Mouse (Mus musculus): ENCODE results near the gene Pakap. TPM values are rescaled to one million over a fixed set of nuclear protein-coding genes. Genes with fewer than 3 reads are reported as not detected.

Pakap gene
- polyA plus RNA-seq, 1 experiment from 2014 or later, result 4.7 TPM

DNA sequence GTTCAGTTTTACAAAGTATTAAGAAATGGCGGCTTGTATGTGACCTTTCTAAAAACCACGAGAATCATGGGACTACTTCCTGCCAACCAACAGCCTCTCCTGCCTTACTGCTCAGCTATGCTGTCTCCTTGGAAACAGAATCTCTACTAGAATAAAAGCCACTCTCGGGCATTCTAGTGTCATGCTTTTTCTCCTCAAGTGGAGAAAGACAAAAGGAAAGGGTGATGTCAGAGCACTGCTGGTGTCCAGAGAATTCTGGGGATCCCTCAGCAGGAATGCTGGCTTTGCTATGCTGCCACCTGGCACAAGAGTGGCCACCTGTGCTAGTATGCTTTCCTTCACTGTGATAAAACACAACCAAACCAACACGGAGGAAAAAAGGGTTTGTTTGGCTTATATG lies 92.5 kb downstream of the Pakap start:
- ATAC-seq, result peak; percentile 57; the same call in 1 of the 2 replicates
- H3K27me3 ChIP-seq, result no peaks in the 10 kb centered on the region
- H3K27ac ChIP-seq, result no peak overlapping the region
- H3K4me2 ChIP-seq, result peak overlapping the region; percentile 19; the same call in 1 of the 2 replicates
- no peak overlapping the region for H3K9ac ChIP-seq
- H3K4me1 ChIP-seq, result peaks cover 14% of the 10 kb centered on the region
- WGBS, result 5% methylated on average over 4 of the region's 4 CpGs
- H3K9me3 ChIP-seq (replicated peaks), result no peaks in the 10 kb centered on the region; the same call in 1 of the 2 replicates
- no peaks in the 10 kb centered on the region for H3K36me3 ChIP-seq (ENCODE audit: poor library complexity, severe bottlenecking)
- H3K4me3 ChIP-seq, result no peak overlapping the region

DNA sequence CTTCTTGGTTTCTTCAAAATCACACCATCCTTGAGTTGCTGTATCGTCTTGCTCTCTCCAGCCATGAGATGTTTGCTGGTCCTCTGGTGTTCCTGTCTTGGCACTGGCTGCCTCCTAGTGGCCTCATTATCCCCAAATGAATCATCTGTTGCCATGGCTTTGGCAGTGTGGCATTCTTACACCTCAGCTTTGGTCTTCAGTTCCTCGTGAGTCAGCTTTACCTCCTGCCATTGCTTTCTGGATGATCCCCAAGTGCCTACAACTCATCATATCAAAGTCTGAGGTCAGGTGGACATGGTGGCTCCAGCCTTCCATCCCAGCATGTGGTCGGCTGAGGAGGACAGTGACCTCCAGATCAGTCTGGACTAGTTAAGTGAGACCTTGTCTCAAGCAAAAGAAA lies 98.1 kb downstream of the Pakap start:
- no peaks in the 10 kb centered on the region for H3K27me3 ChIP-seq
- WGBS, result 78% methylated on average over 3 of the region's 3 CpGs

DNA sequence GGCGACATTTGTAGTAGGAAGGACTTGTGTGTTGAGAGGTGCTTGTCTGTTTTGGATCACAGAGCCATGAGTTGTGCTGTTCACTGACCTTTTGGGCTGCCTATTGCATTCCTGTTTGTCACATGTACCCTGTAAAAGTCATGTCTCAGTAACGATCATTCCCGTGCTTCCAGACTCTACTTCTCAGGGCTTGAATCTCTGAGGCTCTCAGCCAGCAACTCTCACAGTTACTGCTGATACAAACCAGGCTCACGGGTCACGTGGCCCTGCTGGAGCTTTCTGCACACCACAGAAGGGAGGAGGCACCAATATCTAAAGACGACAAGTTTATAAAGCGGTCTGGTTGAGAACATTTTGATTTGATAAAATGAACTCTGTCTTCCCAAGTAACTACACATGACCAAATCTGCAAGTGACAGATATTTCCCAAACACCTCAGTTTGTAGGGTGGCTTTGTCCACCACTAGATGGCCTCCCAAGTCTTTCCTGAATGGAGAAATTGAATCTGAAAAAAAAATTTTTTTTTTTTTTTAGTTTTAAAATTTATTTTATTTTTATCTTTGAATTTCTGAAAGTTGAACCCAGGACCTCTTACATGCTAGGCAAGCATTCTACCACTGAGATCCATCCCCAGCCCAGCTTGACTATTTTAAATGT lies 103.0 kb downstream of the Pakap start:
- 73% methylated on average over 7 of the region's 7 CpGs for WGBS
- Histone ChIP-seq H3K4me3 (no peak overlapping the region), H3K4me1 (peaks cover 4% of the 10 kb centered on the region), H3K27me3 (no peaks in the 10 kb centered on the region), H3K36me3 (ENCODE audit: poor library complexity, severe bottlenecking) (no peaks in the 10 kb centered on the region), H3K27ac (no peak overlapping the region), H3K9me3 (replicated peaks) (no peaks in the 10 kb centered on the region), H3K9ac (no peak overlapping the region), H3K4me2 (no peak overlapping the region)
- no peak for ATAC-seq

More for the DNA sequence above, 98.1 kb downstream of the Pakap start:
- Histone ChIP-seq H3K4me2 (no peak overlapping the region), H3K27ac (no peak overlapping the region), H3K9ac (no peak overlapping the region), H3K4me1 (no peaks in the 10 kb centered on the region), H3K36me3 (ENCODE audit: poor library complexity, severe bottlenecking) (no peaks in the 10 kb centered on the region), H3K4me3 (no peak overlapping the region), H3K9me3 (replicated peaks) (no peaks in the 10 kb centered on the region)
- ATAC-seq, result no peak

DNA sequence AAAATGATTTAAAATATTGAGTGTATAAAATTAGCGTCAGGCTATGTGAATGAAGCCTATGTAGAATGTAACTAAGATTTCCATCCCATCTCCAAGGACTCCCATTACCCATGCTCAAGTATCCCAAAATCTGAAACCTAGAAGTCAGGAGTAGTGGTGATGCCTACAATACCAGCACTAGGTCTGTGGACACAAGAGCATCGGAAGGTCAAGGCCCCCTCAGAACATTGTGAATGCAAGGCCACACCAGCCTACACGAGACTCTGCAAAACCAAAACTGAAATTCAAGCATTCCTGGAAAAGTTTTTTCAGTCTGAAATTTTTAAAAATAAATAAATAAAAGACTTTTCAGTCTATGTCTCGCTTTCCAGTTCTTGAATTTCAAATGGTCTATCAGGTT lies 104.6 kb downstream of the Pakap start:
- no peak overlapping the region for H3K4me3 ChIP-seq
- no peak overlapping the region for H3K9ac ChIP-seq
- no peak overlapping the region for H3K27ac ChIP-seq
- 83% methylated on average over 4 of the region's 4 CpGs for WGBS
- H3K36me3 ChIP-seq (ENCODE audit: poor library complexity, severe bottlenecking), result no peaks in the 10 kb centered on the region
- no peaks in the 10 kb centered on the region for H3K27me3 ChIP-seq
- peaks cover 4% of the 10 kb centered on the region for H3K4me1 ChIP-seq
- no peaks in the 10 kb centered on the region for H3K9me3 ChIP-seq (replicated peaks)
- ATAC-seq, result no peak
- no peak overlapping the region for H3K4me2 ChIP-seq

DNA sequence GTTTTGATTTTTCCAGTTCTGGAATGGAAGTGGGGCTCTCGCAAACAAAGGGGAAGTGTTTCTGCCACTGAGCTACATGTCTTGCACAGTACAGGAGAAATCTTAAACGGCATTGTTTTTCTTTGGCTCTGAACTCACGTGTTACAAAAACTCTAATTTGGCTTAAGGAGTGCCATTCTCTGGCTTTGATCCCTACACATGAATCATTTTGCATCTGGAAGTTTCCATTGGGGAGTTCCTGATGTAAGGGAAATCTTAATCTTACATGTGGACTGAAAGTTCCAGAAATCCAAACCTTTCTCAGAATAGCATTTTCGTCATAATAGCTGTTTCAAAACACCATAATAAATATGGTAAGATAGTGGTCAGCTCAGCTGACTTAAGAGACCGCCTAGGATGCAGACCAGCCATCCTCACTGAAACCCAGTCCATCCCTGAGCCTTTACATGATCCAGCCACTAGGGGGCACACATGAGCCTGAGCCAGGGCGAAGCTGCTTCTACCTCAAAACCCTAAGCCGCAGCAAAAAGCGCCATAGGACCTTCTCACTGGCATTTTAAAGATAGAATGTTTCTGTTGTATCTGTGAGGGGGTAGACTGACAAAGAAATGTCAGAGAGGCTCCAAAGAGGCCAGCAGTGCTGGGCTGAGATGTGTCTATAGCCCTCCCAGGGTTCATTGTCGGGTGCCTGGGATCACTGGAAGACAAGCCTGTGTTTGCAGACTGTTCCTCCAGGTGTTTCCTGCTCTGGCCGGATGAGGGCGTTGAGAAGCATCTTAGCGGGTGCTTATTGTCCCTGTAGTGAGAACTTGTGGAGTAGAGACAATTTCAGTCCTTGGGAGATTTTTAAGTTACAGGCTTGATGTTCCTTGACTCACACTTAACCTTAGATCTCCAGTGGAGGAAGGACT lies 105.3 kb downstream of the Pakap start:
- WGBS, result 14% methylated on average over 12 of the region's 12 CpGs
- peaks cover 4% of the 10 kb centered on the region for H3K4me1 ChIP-seq
- H3K9ac ChIP-seq, result peak overlapping the region; percentile 58
- no peak overlapping the region for H3K27ac ChIP-seq
- H3K36me3 ChIP-seq (ENCODE audit: poor library complexity, severe bottlenecking), result no peaks in the 10 kb centered on the region
- no peaks in the 10 kb centered on the region for H3K9me3 ChIP-seq (replicated peaks)
- H3K4me3 ChIP-seq, result peak overlapping the region; percentile 23
- H3K27me3 ChIP-seq, result no peaks in the 10 kb centered on the region
- peak overlapping the region; percentile 57 for H3K4me2 ChIP-seq
- peak; percentile 81 for ATAC-seq

DNA sequence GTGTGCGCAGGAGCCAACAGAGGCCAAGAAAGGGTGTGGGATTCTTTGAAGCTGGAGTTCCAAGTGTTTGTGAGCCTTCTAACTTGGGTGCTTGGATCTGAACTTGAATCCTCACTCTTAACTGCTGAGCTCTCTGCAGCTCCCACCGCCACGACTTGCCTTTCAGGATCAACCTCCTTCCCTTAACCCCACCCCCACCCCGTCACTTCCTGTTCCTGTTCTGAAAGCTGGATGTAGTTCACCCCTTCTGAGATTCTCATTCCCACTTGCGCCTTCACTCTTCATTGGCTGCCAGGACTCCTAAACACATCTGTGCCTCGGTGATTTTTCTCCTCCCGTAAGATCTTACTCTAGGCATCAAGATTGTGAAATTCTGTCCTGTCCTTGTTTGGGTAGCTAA lies 106.4 kb downstream of the Pakap start:
- H3K4me2 ChIP-seq, result no peak overlapping the region
- no peaks in the 10 kb centered on the region for H3K36me3 ChIP-seq (ENCODE audit: poor library complexity, severe bottlenecking)
- H3K9ac ChIP-seq, result no peak overlapping the region
- H3K27ac ChIP-seq, result no peak overlapping the region
- H3K27me3 ChIP-seq, result no peaks in the 10 kb centered on the region
- no peak for ATAC-seq
- 83% methylated on average over 7 of the region's 7 CpGs for WGBS
- peaks cover 4% of the 10 kb centered on the region for H3K4me1 ChIP-seq
- H3K9me3 ChIP-seq (replicated peaks), result no peaks in the 10 kb centered on the region
- H3K4me3 ChIP-seq, result no peak overlapping the region

DNA sequence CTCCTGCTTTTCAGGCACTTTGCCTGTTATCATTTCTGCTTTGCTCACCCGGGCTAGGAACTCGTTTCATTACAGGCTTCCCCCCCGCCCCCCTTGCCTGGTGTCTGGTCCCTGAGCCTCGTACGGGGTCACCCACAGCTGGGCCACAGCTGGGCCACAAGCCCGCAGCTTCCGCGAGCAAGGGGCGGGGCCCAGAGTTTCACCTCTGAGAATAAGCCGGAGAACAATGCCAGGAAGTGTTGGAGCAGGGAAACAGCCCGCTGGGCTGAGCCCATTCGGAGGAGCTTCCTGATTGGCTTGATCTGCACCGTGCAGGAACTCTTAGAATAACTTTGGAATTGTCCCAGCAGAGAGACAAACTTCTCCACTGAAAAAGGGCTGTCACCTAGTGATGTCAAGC lies 107.4 kb downstream of the Pakap start:
- no peak overlapping the region for H3K27ac ChIP-seq
- no peaks in the 10 kb centered on the region for H3K9me3 ChIP-seq (replicated peaks)
- H3K36me3 ChIP-seq (ENCODE audit: poor library complexity, severe bottlenecking), result no peaks in the 10 kb centered on the region
- H3K27me3 ChIP-seq, result no peaks in the 10 kb centered on the region
- H3K4me2 ChIP-seq, result peak overlapping the region; percentile 53
- H3K4me1 ChIP-seq, result peaks cover 4% of the 10 kb centered on the region
- ATAC-seq, result peak; percentile 44; the same call in 1 of the 2 replicates
- no peak overlapping the region for H3K4me3 ChIP-seq
- no peak overlapping the region for H3K9ac ChIP-seq
- WGBS, result 4% methylated on average over 13 of the region's 13 CpGs

DNA sequence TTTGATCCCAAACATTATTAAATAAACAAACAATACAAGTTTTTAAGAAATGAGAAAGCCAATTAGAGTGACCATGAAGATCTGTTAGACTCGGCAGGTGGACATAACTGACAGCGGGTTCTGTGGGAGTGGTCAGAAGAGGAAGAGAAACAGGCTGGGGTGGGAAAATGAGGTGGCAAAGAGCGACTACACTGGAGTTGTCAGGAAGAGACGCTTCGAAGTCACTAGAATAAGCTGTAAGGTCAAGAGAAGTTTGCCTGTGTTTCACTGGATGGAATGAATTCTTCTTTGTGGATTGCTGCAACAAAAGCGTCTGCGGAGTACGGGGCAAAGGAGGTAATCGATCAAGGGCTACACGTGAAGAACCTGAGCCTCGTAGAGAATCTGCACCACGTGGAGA lies 109.9 kb downstream of the Pakap start:
- H3K9me3 ChIP-seq (replicated peaks), result no peaks in the 10 kb centered on the region
- peaks cover 4% of the 10 kb centered on the region for H3K4me1 ChIP-seq
- H3K4me3 ChIP-seq, result no peak overlapping the region
- H3K4me2 ChIP-seq, result no peak overlapping the region
- 82% methylated on average over 12 of the region's 12 CpGs for WGBS
- no peak overlapping the region for H3K27ac ChIP-seq
- no peaks in the 10 kb centered on the region for H3K27me3 ChIP-seq
- no peak overlapping the region for H3K9ac ChIP-seq
- no peaks in the 10 kb centered on the region for H3K36me3 ChIP-seq (ENCODE audit: poor library complexity, severe bottlenecking)
- ATAC-seq, result no peak

DNA sequence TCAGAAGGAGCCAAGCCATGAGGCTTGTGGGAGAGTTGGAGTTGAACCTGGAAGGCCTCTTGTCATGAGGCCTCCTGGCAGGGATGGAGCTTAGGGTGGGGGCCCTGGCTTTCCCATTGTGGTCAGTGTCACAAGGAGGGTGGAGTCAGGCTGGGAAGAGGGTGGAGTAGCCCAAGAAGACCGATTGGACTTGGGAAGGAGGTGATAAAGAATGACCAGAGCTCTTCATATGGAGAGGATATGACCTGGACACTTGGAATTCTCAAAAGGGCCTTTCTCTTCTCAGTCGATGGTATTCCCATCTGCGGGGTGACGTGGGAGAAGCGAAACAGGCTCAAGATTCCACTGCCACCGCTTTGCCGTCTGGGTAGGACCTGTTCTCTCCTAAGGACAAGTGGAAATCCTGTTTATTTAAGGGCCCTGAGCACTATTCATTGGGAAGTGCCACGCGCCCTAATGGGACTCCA lies 111.0 kb downstream of the Pakap start:
- Histone ChIP-seq H3K9me3 (replicated peaks) (no peaks in the 10 kb centered on the region), H3K27ac (no peak overlapping the region), H3K36me3 (ENCODE audit: poor library complexity, severe bottlenecking) (no peaks in the 10 kb centered on the region), H3K4me3 (no peak overlapping the region), H3K4me1 (peaks cover 4% of the 10 kb centered on the region), H3K9ac (no peak overlapping the region), H3K4me2 (no peak overlapping the region), H3K27me3 (no peaks in the 10 kb centered on the region)
- WGBS, result 85% methylated on average over 9 of the region's 9 CpGs
- no peak for ATAC-seq

DNA sequence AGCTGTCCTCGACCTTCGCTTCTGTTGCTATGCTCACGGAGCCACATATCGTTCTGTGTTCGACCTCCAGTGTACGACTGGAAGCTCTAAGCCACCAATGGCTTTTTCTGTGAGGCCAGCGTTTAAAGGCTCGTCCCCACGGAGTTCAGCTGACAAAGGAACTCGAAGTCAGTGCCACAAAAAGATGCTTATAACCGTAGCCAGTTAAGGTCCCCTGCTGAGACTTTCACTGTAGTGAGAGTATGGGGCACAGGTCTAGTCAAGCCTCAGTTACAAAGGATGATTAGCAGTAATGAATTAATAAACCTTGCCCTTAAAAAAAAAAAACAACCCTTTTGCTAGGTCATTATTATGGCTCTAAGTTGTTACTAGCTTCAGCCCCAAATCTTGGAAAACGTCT lies 112.2 kb downstream of the Pakap start:
- H3K4me1 ChIP-seq, result peaks cover 4% of the 10 kb centered on the region
- H3K4me3 ChIP-seq, result no peak overlapping the region
- no peak overlapping the region for H3K27ac ChIP-seq
- no peak for ATAC-seq
- no peaks in the 10 kb centered on the region for H3K36me3 ChIP-seq (ENCODE audit: poor library complexity, severe bottlenecking)
- H3K4me2 ChIP-seq, result no peak overlapping the region
- H3K27me3 ChIP-seq, result no peaks in the 10 kb centered on the region
- H3K9ac ChIP-seq, result no peak overlapping the region
- no peaks in the 10 kb centered on the region for H3K9me3 ChIP-seq (replicated peaks)
- WGBS, result 57% methylated on average over 12 of the region's 12 CpGs

DNA sequence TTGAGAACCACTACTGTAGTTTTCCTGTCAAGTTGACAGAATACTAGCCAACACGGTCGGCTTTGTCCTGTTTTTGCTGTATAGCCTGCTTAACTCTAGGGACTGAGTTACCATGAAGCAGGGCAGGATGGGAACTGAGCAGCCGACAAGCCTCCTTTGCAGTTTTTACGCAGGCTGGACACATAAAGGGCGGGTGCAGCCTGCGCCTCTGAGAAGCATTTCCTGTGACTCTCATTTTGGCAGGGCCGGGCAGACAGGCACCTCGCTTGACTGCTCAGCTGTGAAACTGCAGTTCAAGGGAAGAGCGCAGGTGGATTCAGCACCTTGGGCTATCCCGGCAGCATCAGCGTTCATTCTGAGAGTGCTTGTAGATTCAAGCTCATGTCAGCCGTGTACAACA lies 113.5 kb downstream of the Pakap start:
- Histone ChIP-seq H3K9ac (no peak overlapping the region), H3K27ac (no peak overlapping the region), H3K9me3 (replicated peaks) (no peaks in the 10 kb centered on the region), H3K4me3 (no peak overlapping the region), H3K4me1 (no peaks in the 10 kb centered on the region), H3K36me3 (ENCODE audit: poor library complexity, severe bottlenecking) (no peaks in the 10 kb centered on the region), H3K27me3 (no peaks in the 10 kb centered on the region), H3K4me2 (no peak overlapping the region)
- ATAC-seq, result no peak
- 66% methylated on average over 12 of the region's 12 CpGs for WGBS

DNA sequence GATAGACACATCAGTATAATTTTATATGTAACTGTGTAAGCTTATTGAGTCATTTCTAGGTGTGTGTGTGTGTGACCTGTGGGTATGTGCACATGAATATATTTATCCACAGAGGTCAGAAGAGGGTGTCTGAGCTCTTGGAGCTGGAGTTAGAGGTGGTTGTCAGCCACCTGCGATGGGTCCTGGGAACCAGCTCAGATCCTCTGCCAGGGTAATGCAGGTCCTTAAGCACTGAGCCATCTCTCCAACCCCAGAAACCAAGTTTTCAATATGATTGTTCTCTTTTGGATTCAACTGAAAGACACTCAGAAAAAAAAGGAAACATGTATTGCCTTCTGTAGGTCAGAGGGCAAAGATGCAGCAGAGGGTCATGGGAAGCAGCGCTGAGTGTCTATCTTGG lies 114.4 kb downstream of the Pakap start:
- no peak overlapping the region for H3K4me3 ChIP-seq
- no peak overlapping the region for H3K9ac ChIP-seq
- no peaks in the 10 kb centered on the region for H3K36me3 ChIP-seq (ENCODE audit: poor library complexity, severe bottlenecking)
- no peak overlapping the region for H3K4me2 ChIP-seq
- no peaks in the 10 kb centered on the region for H3K4me1 ChIP-seq
- WGBS, result 95% methylated on average over 2 of the region's 2 CpGs
- no peaks in the 10 kb centered on the region for H3K9me3 ChIP-seq (replicated peaks)
- H3K27me3 ChIP-seq, result no peaks in the 10 kb centered on the region
- ATAC-seq, result no peak
- no peak overlapping the region for H3K27ac ChIP-seq

Data from forebrain, embryonic 13.5 days (tissue).